Mouse (Mus musculus) macrophage (primary cell): ENCODE results near the gene E2f7. TPM values are rescaled to one million over a fixed set of nuclear protein-coding genes. Genes with fewer than 3 reads are reported as not detected.

Source experiments
- H3K27ac ChIP-seq: fragments of 350-480 bp; formaldehyde crosslinking; 2 replicates; pipeline ENCODE4 v1.9.0; 2021
- H3K36me3 ChIP-seq: fragments of 350-480 bp; formaldehyde crosslinking; 2 replicates; pipeline ENCODE4 v1.9.0; 2021; ENCODE audit errors: inconsistent target
- H3K4me3 ChIP-seq: fragments of 350-480 bp; formaldehyde crosslinking; 2 replicates; pipeline ENCODE4 v1.9.0; 2021; ENCODE audit errors: inconsistent target
- H3K79me2 ChIP-seq: fragments of 350-480 bp; formaldehyde crosslinking; 2 replicates; pipeline ENCODE4 v1.9.0; 2021; ENCODE audit errors: inconsistent target
- WGBS: methylation state at CpG from one replicate; pipeline ENCODE4 v1.1.7; 2026; ENCODE audit warnings: inconsistent platforms; ENCODE audit not compliant: missing documents; 5-methylcytosine and 5-hydroxymethylcytosine counted together
- polyA plus RNA-seq: library from polyadenylated mRNA; stranded (reverse); fragments of 250-400 nt; gene quantifications from 3 replicates; pipeline ENCODE4 v1.2.4, GENCODE M21; 2018; ENCODE audit warnings: inconsistent platforms

The E2f7 gene
- polyA plus RNA-seq, 1 experiment from 2014 or later = 1.3 TPM

- Histone ChIP-seq H3K79me2 (no peaks in the 10 kb centered on the region), H3K36me3 (no peaks in the 10 kb centered on the region), H3K4me3 (no peak overlapping the region), H3K27ac (no peak overlapping the region)
- 64% methylated on average over 9 of the region's 9 CpGs for WGBS
Observed at GRCm38 (mm10) chr10:110795206-110795796, 50.1 kb downstream of the E2f7 start.

DNA sequence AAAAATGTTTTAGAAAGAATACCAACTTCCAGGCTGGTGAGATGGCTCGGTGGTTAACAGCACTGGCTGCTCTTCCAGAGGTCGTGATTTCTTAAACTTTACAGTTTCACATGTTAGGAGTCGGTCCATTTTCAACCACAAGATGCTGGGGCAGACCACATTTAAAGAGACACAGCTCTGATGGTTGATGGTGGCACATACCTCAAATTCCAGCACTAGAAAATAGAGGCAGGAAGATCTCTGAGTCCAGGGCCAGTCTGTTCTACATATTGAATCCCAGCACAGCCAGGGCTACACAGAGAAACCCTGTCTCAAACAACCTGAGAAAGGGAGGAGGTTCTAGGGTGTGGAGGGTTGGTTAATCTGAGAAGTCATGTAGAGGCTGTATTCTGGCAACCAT is 56.1 kb downstream of the E2f7 start:
- no peak overlapping the region for H3K27ac ChIP-seq
- no peaks in the 10 kb centered on the region for H3K36me3 ChIP-seq
- no peaks in the 10 kb centered on the region for H3K79me2 ChIP-seq
- WGBS = 41% methylated on average over 3 of the region's 3 CpGs
- no peak overlapping the region for H3K4me3 ChIP-seq

DNA sequence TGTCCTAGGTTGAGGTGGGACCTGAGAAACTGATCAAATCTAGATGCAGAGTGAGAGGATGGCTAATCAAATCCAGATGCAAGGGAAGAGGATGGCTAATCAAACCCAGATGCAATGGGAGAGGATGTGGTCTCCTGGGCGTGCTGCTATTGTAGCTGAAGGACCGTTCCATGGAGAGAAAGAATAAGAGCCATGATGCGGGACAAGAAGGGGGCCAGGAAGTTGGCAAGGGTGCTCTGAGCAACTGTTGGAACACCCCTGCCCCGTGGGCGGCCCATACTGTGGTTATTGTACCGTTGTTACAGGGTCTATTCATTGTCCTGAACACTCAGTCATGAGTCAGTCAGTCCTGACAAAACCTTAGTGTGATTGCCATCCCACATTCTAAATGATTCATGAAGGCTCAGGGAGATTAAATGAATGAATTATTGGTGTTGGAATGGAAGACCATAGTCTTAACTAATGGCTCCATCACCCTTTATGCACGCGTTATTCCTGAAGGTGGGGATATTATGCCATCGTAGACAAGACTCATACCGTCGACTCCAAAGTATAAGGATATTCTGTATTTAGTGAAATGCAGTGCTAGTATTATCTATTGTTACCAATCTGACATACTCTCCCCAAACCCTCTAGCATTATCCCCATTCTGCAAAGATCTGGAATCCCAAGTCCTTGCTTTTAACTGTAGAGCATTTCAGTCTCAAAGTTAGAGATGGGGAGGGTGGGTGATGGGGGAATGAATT is 59.2 kb downstream of the E2f7 start:
- Histone ChIP-seq H3K27ac (no peak overlapping the region), H3K36me3 (no peaks in the 10 kb centered on the region), H3K79me2 (no peaks in the 10 kb centered on the region), H3K4me3 (no peak overlapping the region)
- WGBS = 58% methylated on average over 11 of the region's 11 CpGs

DNA sequence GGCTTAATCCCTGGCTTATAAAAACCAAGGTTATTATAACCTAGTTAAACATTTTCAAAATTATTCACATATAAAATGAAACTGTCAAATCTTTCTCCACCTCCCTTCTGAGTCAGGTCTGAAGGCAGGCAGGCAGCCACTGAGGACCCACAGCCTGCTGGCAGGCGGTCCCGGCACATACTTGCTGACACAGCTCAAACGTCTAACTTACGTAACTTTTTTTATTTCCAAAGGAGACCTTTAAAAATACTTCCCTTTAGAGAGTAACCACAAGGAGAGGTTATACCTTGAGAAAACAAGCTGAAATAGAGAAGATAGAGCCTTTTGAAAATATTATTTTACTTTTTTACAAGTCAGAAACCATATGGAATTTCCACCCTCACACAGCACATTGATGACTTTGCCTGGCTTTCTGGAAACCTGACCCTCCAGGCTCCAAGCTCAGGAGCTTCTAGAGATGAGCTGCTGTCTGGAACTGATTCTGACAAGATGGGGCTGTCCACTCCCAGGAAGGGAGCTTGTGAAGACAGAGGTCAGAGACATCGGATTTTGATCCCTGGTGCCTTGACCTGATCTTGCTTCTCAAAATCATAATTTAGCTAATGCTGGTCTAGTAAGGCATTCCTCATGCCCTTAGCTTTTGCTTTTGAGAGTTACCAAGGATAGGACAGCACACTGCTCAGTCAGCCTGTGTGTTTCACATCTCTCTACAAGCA is 59.9 kb downstream of the E2f7 start:
- Histone ChIP-seq H3K36me3 (no peaks in the 10 kb centered on the region), H3K4me3 (no peak overlapping the region), H3K27ac (no peak overlapping the region), H3K79me2 (no peaks in the 10 kb centered on the region)
- 8% methylated on average over 5 of the region's 5 CpGs for WGBS

- Histone ChIP-seq H3K27ac (no peak overlapping the region), H3K36me3 (no peaks in the 10 kb centered on the region), H3K79me2 (no peaks in the 10 kb centered on the region), H3K4me3 (no peak overlapping the region)
- WGBS = 98% methylated on average over 8 of the region's 8 CpGs
Observed at GRCm38 (mm10) chr10:110806471-110806870, 61.2 kb downstream of the E2f7 start.

- whole genome bisulfite sequencing = 89% methylated on average over 2 of the region's 2 CpGs
- no peaks in the 10 kb centered on the region for H3K36me3 ChIP-seq
- H3K79me2 ChIP-seq = no peaks in the 10 kb centered on the region
- no peak overlapping the region for H3K4me3 ChIP-seq
- H3K27ac ChIP-seq = no peak overlapping the region
Observed at GRCm38 (mm10) chr10:110810528-110810927, 65.3 kb downstream of the E2f7 start.

- H3K36me3 ChIP-seq = no peaks in the 10 kb centered on the region
Observed at GRCm38 (mm10) chr10:110811209-110811861, 66.1 kb downstream of the E2f7 start.

GRCm38 (mm10) chr10:110811862-110812225 is 66.6 kb downstream of the E2f7 start:
- WGBS = 36% methylated on average over 2 of the region's 2 CpGs
- no peaks in the 10 kb centered on the region for H3K79me2 ChIP-seq
- H3K27ac ChIP-seq = no peak overlapping the region
- H3K4me3 ChIP-seq = no peak overlapping the region
- H3K36me3 ChIP-seq = no peaks in the 10 kb centered on the region

More at GRCm38 (mm10) chr10:110811209-110811861, 66.1 kb downstream of the E2f7 start:
- Histone ChIP-seq H3K27ac (no peak overlapping the region), H3K4me3 (no peak overlapping the region), H3K79me2 (no peaks in the 10 kb centered on the region)
- WGBS = 95% methylated on average over 10 of the region's 10 CpGs

DNA sequence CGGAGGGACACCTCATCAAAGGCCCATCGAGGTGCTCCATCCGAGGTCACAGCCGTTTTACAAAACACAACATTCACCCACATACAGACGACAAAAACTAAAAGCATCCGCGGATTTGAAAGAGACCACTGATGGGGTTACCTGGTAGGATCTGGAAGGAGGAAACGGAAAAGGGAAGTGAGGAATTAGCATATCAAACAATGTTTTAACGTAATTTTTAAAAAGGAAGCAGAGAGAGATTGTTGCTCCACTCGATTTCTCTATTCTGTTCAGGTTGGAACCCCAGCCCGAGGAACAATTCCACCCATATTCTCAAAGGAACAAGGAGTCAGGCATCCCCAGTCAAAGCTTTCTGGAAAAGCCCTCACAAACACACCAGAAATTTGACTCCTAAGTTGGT is 75.9 kb downstream of the E2f7 start:
- 59% methylated on average over 10 of the region's 11 CpGs for WGBS
- H3K27ac ChIP-seq = no peak overlapping the region
- no peak overlapping the region for H3K4me3 ChIP-seq
- H3K36me3 ChIP-seq = no peaks in the 10 kb centered on the region
- H3K79me2 ChIP-seq = no peaks in the 10 kb centered on the region

GRCm38 (mm10) chr10:110821692-110822091 is 76.5 kb downstream of the E2f7 start:
- Histone ChIP-seq H3K4me3 (no peak overlapping the region), H3K36me3 (no peaks in the 10 kb centered on the region), H3K27ac (no peak overlapping the region), H3K79me2 (no peaks in the 10 kb centered on the region)
- WGBS = 39% methylated on average over 3 of the region's 3 CpGs

DNA sequence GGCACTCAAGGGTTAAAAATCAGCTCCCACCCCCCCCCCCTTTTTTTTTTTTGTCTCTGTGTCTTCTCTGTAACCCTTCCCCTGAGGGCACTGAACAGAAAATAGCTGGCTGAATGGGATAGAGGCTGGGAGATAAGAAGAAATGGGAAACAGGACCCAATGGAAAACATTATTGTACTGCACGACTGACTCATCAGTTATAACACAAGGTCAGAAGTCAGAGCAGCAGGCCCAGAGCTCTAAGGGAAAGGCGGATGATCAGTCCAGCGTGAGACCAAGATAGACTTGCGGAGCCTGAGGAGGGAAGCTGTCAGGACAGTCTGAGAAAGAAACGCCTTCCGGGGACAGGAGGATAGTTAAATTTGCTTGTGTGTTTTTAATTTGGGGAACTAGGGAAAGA is 87.1 kb downstream of the E2f7 start:
- 92% methylated on average over 6 of the region's 6 CpGs for WGBS
- H3K4me3 ChIP-seq = no peak overlapping the region
- H3K36me3 ChIP-seq = no peaks in the 10 kb centered on the region
- no peaks in the 10 kb centered on the region for H3K79me2 ChIP-seq
- no peak overlapping the region for H3K27ac ChIP-seq

DNA sequence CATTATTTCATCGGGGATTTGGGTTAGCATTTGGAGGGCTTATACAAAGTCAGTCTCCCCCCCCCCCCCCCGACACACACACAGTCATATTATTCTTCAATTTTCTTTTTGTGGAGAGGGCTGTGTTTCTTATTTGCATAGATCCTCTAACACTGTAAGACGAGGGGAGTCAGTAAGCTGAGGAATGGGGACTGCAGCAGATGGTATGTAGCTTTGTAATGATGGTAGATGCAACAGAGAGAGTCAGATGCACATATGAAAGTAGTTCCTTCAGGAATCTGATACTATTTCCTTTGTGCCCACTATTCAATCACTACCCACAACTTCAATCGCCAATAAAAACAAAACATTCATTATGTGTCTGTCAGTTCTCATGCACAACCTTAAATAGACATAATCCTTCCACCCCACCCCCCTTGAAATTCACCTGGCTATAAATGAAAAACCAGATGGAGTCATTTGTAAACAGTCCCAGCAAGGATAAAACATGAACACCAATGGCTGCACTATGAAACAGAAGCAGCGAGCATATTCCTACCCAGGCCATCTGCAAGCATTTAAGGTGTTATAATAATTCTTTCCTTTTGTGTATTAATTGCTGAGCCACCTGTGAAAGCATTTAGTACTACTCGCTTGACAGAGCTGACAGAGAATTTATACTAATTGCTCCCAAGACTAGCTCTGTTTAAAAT is 90.0 kb downstream of the E2f7 start:
- 100% methylated on average over 6 of the region's 6 CpGs for WGBS
- Histone ChIP-seq H3K27ac (no peak overlapping the region), H3K4me3 (no peak overlapping the region), H3K79me2 (no peaks in the 10 kb centered on the region), H3K36me3 (no peaks in the 10 kb centered on the region)
